Mouse (Mus musculus) lung, embryonic 14.5 days (tissue): Measurements from ENCODE around the gene 5730507C01Rik. TPM values are rescaled to one million over a fixed set of nuclear protein-coding genes. Genes with fewer than 3 reads are reported as not detected.
"Not testable (repeated sequence)": the region's sequence is repeated elsewhere in the genome, so short reads cannot be mapped to it uniquely, and the experiment has no call there.

Source experiments
- ATAC-seq: fragments of 200-750 bp; cut with Nextera tagmentation; 2 replicates; pipeline ENCODE4 v1.8.0; 2017; ENCODE audit warnings: mild to moderate bottlenecking, moderate TSS enrichment, moderate library complexity; ENCODE audit not compliant: insufficient read depth
- DNase-seq: peaks from one replicate; pipeline ENCODE4 v3.0.0-alpha.2; 2015
- H3K27ac ChIP-seq: fragments of 300-500 bp; sonication (generic); 2 replicates; pipeline ENCODE4 v1.5.1; 2014; ENCODE audit warnings: low read depth, mild to moderate bottlenecking, moderate library complexity
- H3K27me3 ChIP-seq: fragments of 300-500 bp; sonication (generic); 2 replicates; pipeline ENCODE4 v1.6.1; 2014; ENCODE audit warnings: low read length, control low read depth; ENCODE audit not compliant: insufficient read depth
- H3K36me3 ChIP-seq: fragments of 300-500 bp; sonication (generic); 2 replicates; pipeline ENCODE4 v1.6.1; 2014; ENCODE audit warnings: control low read depth; ENCODE audit not compliant: insufficient read depth
- H3K4me1 ChIP-seq: fragments of 300-500 bp; sonication (generic); 2 replicates; pipeline ENCODE4 v1.6.1; 2014; ENCODE audit warnings: antibody characterized with exemption, control low read depth; ENCODE audit not compliant: insufficient read depth
- H3K4me2 ChIP-seq: fragments of 300-500 bp; sonication (generic); 2 replicates; pipeline ENCODE4 v1.6.1; 2014; ENCODE audit warnings: mild to moderate bottlenecking
- H3K4me3 ChIP-seq: fragments of 300-500 bp; sonication (generic); 2 replicates; pipeline ENCODE4 v1.5.1; 2014; ENCODE audit warnings: low read depth, low read length
- H3K9ac ChIP-seq: fragments of 300-500 bp; sonication (generic); 2 replicates; pipeline ENCODE4 v1.6.1; 2014
- H3K9me3 ChIP-seq: fragments of 300-500 bp; sonication (generic); 2 replicates; pipeline ENCODE4 v1.6.1; 2016; ENCODE audit warnings: low read depth, low read length, control low read depth
- CTCF ChIP-seq: IDR thresholded peaks from 2 replicates; pipeline ENCODE4 v1.5.1; 2016; ENCODE audit warnings: antibody characterized with exemption, low read depth
- WGBS: fragments of 180-500 bp; shearing (Covaris S2); extraction: QIAGEN DNeasy Blood & Tissue Kit; methylation state at CpG from one replicate; pipeline ENCODE4 v1.1.7; 2014; 5-methylcytosine and 5-hydroxymethylcytosine counted together
- polyA plus RNA-seq: library from polyadenylated mRNA; unstranded; fragments of >200 nt; fragmentation: Nextera tagmentation; extraction: Ambion mirVana; gene quantifications from 2 replicates; pipeline ENCODE4 v1.2.1, GENCODE M21; 2014

Gene 5730507C01Rik
- polyA plus RNA-seq = 2.9 and 4.3 TPM in 2 replicates

DNA sequence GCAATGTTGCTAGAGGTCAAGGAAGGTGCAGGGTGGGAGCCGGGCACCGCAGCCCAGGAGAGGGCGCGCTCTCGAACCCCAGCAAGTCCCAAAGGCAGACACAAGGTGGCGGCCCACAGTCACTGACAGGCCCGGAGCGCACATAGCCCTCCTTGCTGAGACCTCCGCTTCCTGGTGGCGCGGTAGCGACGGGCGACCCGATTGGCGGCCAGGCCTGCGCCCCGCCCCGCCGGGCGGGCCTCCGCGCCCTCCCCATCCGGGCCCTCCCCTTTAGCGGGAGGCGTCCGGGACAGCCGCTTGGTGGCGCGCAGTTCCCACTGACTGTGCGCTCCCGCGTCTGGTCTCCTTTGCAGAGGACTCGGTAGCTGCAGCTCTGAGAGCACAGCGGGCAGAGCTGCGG lies at the start of gene 5730507C01Rik:
Gene 5730507C01Rik (plus strand): TSS at position 340 of the 400 bp plus-strand sequence.
- Histone ChIP-seq H3K4me1 (no peaks in the 10 kb centered on the region), H3K9ac (peak within 1 kb of the TSS; percentile 52), H3K36me3 (no peaks in the 10 kb centered on the region), H3K4me3 (peak within 1 kb of the TSS; percentile 42), H3K27ac (peak within 1 kb of the TSS; percentile 58; the same call in 1 of the 2 replicates), H3K4me2 (peak within 1 kb of the TSS; percentile 51), H3K9me3 (peaks cover 4% of the 10 kb centered on the region; the same call in 1 of the 2 replicates), H3K27me3 (no peaks in the 10 kb centered on the region)
- TF ChIP-seq CTCF = peak; percentile 57
- 5% methylated on average over 29 of the region's 36 CpGs for WGBS
- ATAC-seq = peak; percentile 87
- peak; percentile 78 for DNase-seq

DNA sequence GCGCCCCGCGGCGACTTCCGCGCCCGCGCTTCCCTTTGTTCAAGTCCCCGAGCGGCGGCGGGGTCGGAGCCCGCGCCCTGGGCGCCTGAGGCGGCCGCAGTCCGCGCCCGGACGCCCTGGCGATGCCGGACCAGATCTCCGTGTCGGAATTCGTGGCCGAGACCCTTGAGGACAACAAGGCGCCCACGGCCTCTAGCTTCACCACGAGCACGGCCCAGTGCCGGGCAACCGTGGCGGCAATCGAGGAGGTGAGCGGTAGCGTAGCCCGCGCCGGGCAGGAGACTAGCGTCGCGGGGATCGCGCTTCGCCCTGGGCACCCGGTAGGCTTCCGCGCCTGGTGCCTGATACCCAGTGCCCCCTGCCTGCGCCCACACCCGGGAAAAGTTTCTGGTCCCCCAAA lies 306 bp downstream of the 5730507C01Rik start:
- H3K27me3 ChIP-seq, H3K36me3 ChIP-seq, H3K4me1 ChIP-seq, ATAC-seq, H3K9me3 ChIP-seq: not testable (repeated sequence)
- WGBS = 7% methylated on average over 51 of the region's 52 CpGs
- peak; percentile 7 for DNase-seq
- Histone ChIP-seq H3K27ac (peak overlapping the region; percentile 58; the same call in 1 of the 2 replicates), H3K4me3 (peak overlapping the region; percentile 42), H3K9ac (peak overlapping the region; percentile 52), H3K4me2 (peak overlapping the region; percentile 51)

DNA sequence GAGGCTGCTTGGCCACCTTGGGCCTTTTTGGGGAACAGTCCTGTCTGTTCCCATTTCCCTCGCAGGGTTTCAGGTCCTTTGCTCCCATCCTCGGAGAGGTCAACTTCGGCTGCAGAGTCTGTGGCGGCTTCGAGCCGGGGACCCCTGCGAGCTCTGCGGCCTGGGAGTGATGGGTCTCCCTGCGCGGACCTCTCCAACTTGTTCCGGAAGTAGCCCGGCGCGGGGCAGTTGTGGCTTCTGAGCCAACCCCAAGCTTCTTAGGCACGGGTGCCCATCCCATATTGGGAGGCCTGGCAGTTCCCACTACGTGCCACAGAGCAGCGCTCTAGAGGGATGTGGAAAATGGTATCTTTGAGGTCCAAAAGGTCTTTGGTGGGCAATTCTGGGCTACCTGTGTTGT lies 767 bp downstream of the 5730507C01Rik start:
- Histone ChIP-seq H3K4me3 (peak overlapping the region; percentile 42), H3K4me2 (peak overlapping the region; percentile 48)
- TF ChIP-seq CTCF = 0 out of 2 replicates have a peak, but pooled peaks have one; percentile 10
- not testable (repeated sequence) for H3K27me3 ChIP-seq, H3K9ac ChIP-seq, ATAC-seq, H3K27ac ChIP-seq, H3K36me3 ChIP-seq, H3K9me3 ChIP-seq, H3K4me1 ChIP-seq
- peak; percentile 8 for DNase-seq
- WGBS = 17% methylated on average over 17 of the region's 17 CpGs
